Mouse (Mus musculus): ENCODE measurements around the gene 4933407L21Rik.
"Not testable (repeated sequence)": the region's sequence is repeated elsewhere in the genome, so short reads cannot be mapped to it uniquely, and the experiment has no call there.

The 4933407L21Rik gene

GRCm38 (mm10) chr1:85960873-85961272 is 32.6 kb downstream of the 4933407L21Rik start, which contains the start of gene Gpr55:
TSS of gene Gpr55 (minus strand) at chr1:85961007.
- no peak for DNase-seq

DNA sequence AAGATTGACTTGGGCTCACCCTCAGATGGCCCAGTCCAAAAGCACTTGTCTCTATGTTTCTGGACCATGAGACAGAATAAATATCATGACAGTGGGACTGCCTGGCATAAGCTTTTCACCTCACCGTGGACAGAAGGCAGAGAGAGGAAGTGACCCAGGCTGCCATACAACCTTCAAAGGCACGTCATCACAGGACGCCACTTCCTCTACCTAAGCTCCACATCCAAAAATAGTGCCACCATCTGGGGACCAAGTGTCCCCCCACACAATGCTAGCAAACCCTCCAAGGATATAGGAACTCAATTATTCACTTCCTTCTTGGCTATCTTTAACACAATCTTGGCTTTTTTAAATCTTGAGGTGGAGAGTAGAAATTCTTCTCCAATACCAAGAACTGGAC is 33.8 kb downstream of the 4933407L21Rik start:
- no peak for DNase-seq

- DNase-seq, result no peak
Measured at GRCm38 (mm10) chr1:85965856-85966255, 37.6 kb downstream of the 4933407L21Rik start.

- DNase-seq, result no peak
Measured at GRCm38 (mm10) chr1:85969081-85969480, 40.8 kb downstream of the 4933407L21Rik start.

DNA sequence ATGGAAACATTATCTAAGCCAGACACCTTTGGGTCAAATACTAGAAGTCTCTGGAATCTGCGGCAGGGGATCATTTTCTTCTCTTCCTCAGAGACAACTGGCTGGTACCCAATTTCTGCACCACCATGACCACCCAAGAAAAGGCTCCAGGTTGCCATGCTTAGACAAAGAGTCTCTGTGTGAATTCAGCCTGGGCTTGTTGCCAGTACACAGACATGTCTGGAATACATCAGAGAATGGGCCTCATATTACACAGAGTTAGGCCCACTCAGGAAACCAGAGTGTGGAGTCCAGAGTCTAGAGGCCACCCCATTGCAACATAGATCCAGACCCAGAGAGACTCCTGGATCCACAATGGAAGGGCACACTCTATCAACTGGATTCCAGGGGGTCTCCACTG is 41.2 kb downstream of the 4933407L21Rik start:
- no peak for DNase-seq

DNA sequence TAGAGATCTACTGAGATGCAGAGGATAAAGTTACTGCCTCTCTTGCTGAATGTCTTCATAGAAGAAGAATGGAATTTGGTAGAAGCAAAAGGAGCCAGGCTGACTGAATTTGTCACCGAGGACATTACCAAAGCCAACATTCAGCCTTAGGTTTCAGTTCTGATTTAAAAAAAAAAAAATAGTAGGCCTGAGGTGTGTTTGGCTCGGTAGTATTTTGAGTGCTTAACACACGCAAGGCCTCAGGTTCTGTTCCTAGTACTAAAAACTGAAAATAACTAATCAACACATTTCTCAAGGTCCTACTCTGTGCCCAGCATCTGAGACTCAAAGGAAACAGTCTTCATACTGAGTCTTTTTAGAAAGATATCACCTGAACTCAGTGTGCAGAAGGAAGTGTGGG is 42.8 kb downstream of the 4933407L21Rik start:
- no peak for DNase-seq

GRCm38 (mm10) chr1:85972341-85972740 is 44.1 kb downstream of the 4933407L21Rik start:
- no peak for DNase-seq

DNA sequence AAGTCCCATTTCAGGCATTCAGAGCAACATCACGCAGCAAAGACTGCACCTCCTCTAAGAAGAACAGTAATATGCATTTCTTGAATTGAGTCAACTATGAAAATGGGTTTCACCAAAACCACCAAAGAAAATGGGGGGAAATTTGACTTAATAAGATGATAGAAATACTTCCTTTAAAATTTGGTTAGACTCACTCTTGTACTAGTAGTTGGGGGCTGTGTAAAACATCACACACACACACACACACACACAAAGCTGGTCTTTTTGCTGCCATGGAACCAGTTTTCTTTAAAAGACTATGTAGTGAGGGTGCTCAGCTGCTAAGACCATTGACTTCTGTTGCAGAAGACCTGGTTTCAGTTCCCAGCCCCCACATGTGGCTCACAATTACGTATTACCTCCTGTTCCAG is 45.2 kb downstream of the 4933407L21Rik start:
- no peak for DNase-seq

GRCm38 (mm10) chr1:85977709-85978108 is 49.4 kb downstream of the 4933407L21Rik start:
- DNase-seq, result no peak

DNA sequence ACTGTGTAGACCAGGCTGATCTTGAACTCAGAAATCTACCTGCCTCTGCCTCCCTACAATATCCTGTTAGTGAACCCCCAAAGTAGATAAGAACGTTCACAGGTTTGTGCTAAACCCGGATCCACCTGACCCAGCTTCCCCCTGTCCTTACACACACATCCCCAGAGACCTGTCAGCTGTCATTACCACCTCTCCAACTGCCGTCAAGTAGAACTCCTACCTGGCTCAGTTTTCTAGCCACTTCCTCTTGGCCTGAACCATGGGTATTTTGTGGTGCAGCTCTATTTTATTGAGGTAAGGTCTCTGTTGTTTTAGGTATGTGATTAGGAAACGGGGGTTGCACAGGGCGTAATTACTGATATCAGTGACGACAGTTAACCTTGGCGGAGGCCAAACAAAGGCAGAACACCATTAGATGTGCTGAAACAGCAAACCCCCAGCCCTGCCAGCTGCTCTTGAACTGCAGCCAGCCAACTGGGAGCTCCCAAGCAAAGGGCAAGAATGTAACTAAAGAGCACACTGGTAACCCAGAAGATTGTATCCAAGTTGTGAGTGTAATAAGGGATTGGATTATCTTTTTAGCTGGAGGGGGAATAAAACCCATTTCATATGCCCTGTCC is 53.6 kb downstream of the 4933407L21Rik start:
- DNase-seq, result peak; percentile 55

- no peak for DNase-seq
Measured at GRCm38 (mm10) chr1:85985784-85986183, 57.5 kb downstream of the 4933407L21Rik start.

GRCm38 (mm10) chr1:85988351-85988750 is 60.1 kb downstream of the 4933407L21Rik start:
- DNase-seq, result no peak

GRCm38 (mm10) chr1:85988882-85989281 is 60.6 kb downstream of the 4933407L21Rik start:
- DNase-seq, result not testable (repeated sequence)

Data from kidney, postnatal 14 days (tissue).